Mouse (Mus musculus): ENCODE measurements around the gene Slc28a3.

DNA sequence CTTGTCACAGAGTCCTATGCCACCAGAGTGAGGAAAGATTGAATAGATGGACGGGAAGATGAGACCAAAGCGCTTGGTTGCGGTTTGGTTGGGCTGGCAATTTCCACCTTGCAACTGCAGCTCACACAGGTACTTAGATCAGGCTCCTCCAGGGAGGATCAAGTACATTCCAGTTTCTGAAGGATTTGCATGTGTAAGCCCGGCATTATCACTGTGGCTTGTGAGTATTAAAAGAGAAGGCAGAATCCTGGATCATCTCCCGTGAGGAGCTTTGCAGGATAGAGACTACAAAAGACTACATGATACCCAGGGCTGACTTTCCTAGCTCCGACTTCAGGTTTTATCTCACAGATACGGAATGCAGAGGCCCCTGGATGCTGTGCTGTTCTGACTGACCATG is 71.7 kb downstream of the Slc28a3 start:
- TF ChIP-seq GATA1 (IDR thresholded peaks at IDR 0.05; ENCODE audit: low read length) = no peak
- no peak for TF ChIP-seq TAL1 (IDR thresholded peaks at IDR 0.05; ENCODE audit: low read length)

All from erythroblast, embryonic 14.5 days (primary cell).